Mouse (Mus musculus) intestine, embryonic 14.5 days (tissue): ENCODE results near the gene Fermt3. TPM values are rescaled to one million over a fixed set of nuclear protein-coding genes. Genes with fewer than 3 reads are reported as not detected.
A peak's percentile ranks its signal among the peaks of the same experiment; 100 is the strongest.

ENCODE experiments used
- ATAC-seq: fragments of 200-750 bp; cut with Nextera tagmentation; replicated peaks from 2 replicates; pipeline ENCODE4 v1.8.0; 2017; ENCODE audit warnings: low read depth, moderate number of reproducible peaks, moderate TSS enrichment, moderate library complexity; ENCODE audit not compliant: low FRiP score, low TSS enrichment
- DNase-seq: peaks from one replicate; pipeline ENCODE4 v3.0.0-alpha.2; 2018; ENCODE audit warnings: low spot score
- H3K27ac ChIP-seq: fragments of 300-500 bp; sonication (generic); 2 replicates; pipeline ENCODE4 v1.5.1; 2014; ENCODE audit warnings: low read depth, mild to moderate bottlenecking, control low read depth
- H3K27me3 ChIP-seq: fragments of 300-500 bp; sonication (generic); replicated peaks from 2 replicates; pipeline ENCODE4 v1.6.1; 2014; ENCODE audit warnings: low read length, control low read depth; ENCODE audit not compliant: control insufficient read depth, insufficient read depth
- H3K36me3 ChIP-seq: fragments of 300-500 bp; sonication (generic); 2 replicates; pipeline ENCODE4 v1.6.1; 2014; ENCODE audit warnings: low read length, control low read depth; ENCODE audit not compliant: control insufficient read depth, insufficient read depth
- H3K4me1 ChIP-seq: fragments of 300-500 bp; sonication (generic); replicated peaks from 2 replicates; pipeline ENCODE4 v1.6.1; 2014; ENCODE audit warnings: low read length, control low read depth, mixed read lengths; ENCODE audit not compliant: control insufficient read depth, insufficient read depth
- H3K4me2 ChIP-seq: fragments of 300-500 bp; sonication (generic); 2 replicates; pipeline ENCODE4 v1.6.1; 2014; ENCODE audit warnings: low read length
- H3K4me3 ChIP-seq: fragments of 300-500 bp; sonication (generic); 2 replicates; pipeline ENCODE4 v1.5.1; 2014; ENCODE audit warnings: low read depth, low read length, control low read depth, mixed read lengths
- H3K9ac ChIP-seq: fragments of 300-500 bp; sonication (generic); 2 replicates; pipeline ENCODE4 v1.6.1; 2014; ENCODE audit warnings: mild to moderate bottlenecking, low read length
- H3K9me3 ChIP-seq: fragments of 300-500 bp; sonication (generic); 2 replicates; pipeline ENCODE4 v1.6.1; 2016; ENCODE audit warnings: low read length, control low read depth; ENCODE audit not compliant: control insufficient read depth
- WGBS: fragments of 180-500 bp; shearing (Covaris S2); extraction: QIAGEN DNeasy Blood & Tissue Kit; methylation state at CpG from one replicate; pipeline ENCODE4 v1.1.7; 2014; 5-methylcytosine and 5-hydroxymethylcytosine counted together
- polyA plus RNA-seq: library from polyadenylated mRNA; unstranded; fragments of >200 nt; fragmentation: Nextera tagmentation; extraction: Ambion mirVana; gene quantifications from 2 replicates; pipeline ENCODE4 v1.2.1, GENCODE M21; 2014

Gene Fermt3
- polyA plus RNA-seq = 7.0 and 7.3 TPM in 2 replicates

DNA sequence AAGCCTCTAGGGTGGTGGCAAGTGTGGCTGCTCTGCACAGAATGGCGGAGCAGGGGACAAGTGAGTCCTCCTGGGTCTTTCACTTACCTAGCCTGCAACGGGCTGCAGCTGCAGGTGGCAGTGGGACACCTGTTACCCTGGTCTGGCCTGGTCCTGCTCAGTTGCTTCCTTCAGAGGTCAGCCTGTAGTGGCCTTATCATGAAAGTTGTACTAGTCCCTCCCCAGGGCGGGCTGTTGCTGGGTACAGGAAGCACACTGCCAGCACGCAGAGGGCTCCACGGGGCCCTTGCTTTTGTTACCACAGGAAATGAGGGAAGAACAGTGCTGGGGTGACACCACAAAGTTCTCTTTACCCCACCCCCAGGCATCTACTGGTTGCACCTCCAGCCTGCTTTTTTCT is at the start of gene Fermt3:
Gene Fermt3, minus strand, starts transcription at position 279 of the 400 bp plus-strand sequence.
- Histone ChIP-seq H3K9ac (no peak within 1 kb of the TSS), H3K27me3 (no peaks in the 10 kb centered on the region), H3K4me2 (no peak within 1 kb of the TSS), H3K4me1 (no peaks in the 10 kb centered on the region), H3K36me3 (peaks cover 58% of the 10 kb centered on the region), H3K9me3 (no peaks in the 10 kb centered on the region), H3K4me3 (no peak within 1 kb of the TSS), H3K27ac (no peak within 1 kb of the TSS)
- ATAC-seq (0 out of 2 replicates have a peak, but pooled peaks have one; percentile 28), DNase-seq (no peak)
- WGBS = 85% methylated on average over 5 of the region's 5 CpGs

DNA sequence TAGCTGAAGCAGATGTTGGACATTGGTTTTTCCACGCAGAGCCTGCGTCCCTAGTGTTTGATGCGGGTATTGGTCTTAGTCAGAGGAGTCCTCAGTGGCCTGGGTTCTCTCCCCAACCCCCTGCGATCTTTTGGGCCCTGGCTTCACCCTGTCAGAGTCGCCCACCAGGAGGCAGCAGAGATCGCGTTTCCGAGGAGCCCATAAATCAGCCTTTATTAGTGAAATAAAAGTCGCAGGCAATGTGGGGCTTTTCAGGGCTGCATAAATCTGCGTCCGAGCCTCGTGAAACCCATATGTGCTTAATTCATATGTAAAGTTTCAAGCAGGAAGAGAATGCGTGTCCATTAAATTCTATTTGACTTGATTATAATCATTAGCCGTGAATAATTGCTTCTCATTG is 48.9 kb upstream of the Fermt3 start:
- Histone ChIP-seq H3K9ac (no peak overlapping the region), H3K9me3 (no peaks in the 10 kb centered on the region), H3K27me3 (peaks cover 21% of the 10 kb centered on the region), H3K4me1 (peaks cover 37% of the 10 kb centered on the region), H3K36me3 (no peaks in the 10 kb centered on the region), H3K27ac (no peak overlapping the region), H3K4me2 (no peak overlapping the region), H3K4me3 (no peak overlapping the region)
- ATAC-seq (no peak; the same call in 1 of the 2 replicates), DNase-seq (peak; percentile 96)
- WGBS = 4% methylated on average over 14 of the region's 14 CpGs

DNA sequence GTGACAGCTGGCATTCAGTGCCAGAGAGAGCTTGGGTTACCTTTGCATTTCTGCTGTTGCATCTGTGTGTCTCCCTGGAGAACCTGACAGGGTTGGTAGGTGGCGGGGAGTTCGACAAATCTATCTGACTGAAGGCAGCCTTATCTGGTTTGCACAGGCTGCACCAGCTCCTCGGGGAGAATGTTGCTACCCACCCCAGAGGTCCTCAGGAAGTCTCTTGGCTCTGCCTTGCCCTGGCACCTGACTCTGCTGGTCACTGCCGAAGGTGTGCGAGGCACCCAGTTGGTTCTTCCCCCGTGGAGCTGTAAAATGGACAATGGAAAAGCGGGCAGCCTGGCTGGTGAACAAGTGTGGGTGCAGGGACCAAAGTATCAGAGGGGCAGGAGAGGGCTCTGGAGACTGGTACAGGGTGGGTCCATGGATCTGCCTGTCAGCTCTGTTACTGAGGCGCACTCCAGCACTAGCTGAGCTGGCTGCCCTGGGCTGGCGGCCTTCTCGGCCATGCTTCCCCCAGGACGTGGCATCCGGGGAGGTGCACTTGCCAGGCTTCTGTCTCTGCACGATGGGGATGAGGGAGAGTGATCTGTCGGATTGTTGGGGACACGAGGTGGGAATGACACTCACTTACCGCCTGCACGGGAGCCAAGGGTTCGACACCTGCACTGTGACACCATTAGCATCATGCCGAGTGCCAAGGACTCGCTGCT is 48.2 kb upstream of the Fermt3 start:
- H3K4me2 ChIP-seq = no peak overlapping the region
- H3K9ac ChIP-seq = no peak overlapping the region
- ATAC-seq = no peak
- H3K36me3 ChIP-seq = no peaks in the 10 kb centered on the region
- no peak overlapping the region for H3K4me3 ChIP-seq
- H3K27me3 ChIP-seq = peaks cover 21% of the 10 kb centered on the region
- no peak overlapping the region for H3K27ac ChIP-seq
- no peaks in the 10 kb centered on the region for H3K9me3 ChIP-seq
- DNase-seq = no peak
- H3K4me1 ChIP-seq = peaks cover 37% of the 10 kb centered on the region
- WGBS = 44% methylated on average over 20 of the region's 20 CpGs

DNA sequence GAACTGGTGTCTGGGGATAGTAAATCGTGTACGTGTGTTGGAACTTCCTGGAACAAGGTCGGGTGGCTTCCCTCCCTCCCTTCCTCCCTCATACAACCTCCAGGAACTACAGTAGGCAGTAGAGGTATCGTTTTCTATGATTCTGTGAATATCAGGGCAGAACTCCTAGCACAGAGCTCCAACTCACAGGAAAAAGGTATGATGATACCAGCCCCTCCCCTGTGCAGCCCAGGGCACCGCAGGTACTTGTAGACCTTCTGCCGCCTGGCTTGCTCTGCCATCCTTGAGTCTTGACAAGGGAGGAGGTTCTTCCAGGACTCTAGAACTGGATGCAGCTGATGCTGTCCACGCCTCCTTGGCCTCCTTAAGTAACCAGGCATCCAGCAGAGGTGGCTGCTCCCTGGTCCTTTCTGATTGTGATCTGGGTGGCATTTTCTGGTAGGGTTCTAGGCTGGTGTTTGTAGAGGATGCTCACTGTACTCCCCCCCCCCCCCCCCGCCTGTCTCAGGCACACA is 47.6 kb upstream of the Fermt3 start:
- Histone ChIP-seq H3K27ac (no peak overlapping the region; the same call in 1 of the 2 replicates), H3K9ac (no peak overlapping the region), H3K27me3 (peaks cover 21% of the 10 kb centered on the region), H3K4me3 (no peak overlapping the region), H3K36me3 (no peaks in the 10 kb centered on the region), H3K4me1 (peaks cover 37% of the 10 kb centered on the region), H3K4me2 (peak overlapping the region; percentile 22; the same call in 1 of the 2 replicates), H3K9me3 (no peaks in the 10 kb centered on the region)
- WGBS = 28% methylated on average over 7 of the region's 8 CpGs
- DNase-seq (no peak), ATAC-seq (no peak)

DNA sequence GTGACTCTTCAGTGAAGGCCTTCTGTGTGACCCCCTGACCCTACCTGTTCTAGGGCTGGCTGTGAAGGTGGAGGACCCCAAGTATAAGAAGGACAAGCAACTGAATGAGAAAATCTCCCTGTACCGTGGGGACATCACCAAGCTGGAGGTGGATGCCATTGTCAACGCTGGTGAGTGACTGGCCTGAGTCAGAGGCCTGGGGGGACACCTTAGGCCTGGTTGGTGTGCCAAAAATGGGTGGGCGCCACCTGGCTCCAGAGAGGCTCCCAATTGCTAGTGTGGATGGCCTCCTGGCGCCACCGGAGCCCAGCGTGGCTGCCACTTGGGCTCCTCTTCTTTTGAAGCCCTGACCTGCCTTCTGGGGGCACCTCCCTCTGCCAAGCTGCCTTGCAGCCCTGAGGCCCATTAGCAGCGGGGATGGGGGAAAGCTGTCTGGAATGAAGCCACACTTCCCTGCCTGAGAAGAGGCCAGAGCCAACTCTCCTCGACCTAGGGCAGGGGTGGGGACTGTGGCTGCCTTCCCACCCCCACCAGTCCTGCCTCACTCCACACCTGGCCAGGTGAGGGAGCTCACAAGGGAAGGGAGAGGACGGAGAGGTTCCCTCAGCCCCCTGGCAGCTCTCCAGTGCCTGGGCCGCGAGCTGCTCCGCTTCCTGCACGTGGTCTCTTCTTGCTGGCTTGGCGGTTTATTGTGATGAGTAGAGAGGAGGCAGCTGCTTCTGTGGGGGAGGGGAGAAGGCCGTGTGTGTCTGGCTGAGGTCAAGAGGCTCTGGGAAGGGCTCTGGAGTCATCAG is 47.0 kb upstream of the Fermt3 start:
- no peaks in the 10 kb centered on the region for H3K9me3 ChIP-seq
- H3K9ac ChIP-seq = no peak overlapping the region
- no peak overlapping the region for H3K4me3 ChIP-seq
- no peaks in the 10 kb centered on the region for H3K36me3 ChIP-seq
- H3K4me1 ChIP-seq = peaks cover 37% of the 10 kb centered on the region
- ATAC-seq = no peak
- peak overlapping the region; percentile 65 for H3K27ac ChIP-seq
- no peak for DNase-seq
- H3K4me2 ChIP-seq = peak overlapping the region; percentile 22; the same call in 1 of the 2 replicates
- H3K27me3 ChIP-seq = peaks cover 21% of the 10 kb centered on the region
- WGBS = 37% methylated on average over 15 of the region's 15 CpGs

DNA sequence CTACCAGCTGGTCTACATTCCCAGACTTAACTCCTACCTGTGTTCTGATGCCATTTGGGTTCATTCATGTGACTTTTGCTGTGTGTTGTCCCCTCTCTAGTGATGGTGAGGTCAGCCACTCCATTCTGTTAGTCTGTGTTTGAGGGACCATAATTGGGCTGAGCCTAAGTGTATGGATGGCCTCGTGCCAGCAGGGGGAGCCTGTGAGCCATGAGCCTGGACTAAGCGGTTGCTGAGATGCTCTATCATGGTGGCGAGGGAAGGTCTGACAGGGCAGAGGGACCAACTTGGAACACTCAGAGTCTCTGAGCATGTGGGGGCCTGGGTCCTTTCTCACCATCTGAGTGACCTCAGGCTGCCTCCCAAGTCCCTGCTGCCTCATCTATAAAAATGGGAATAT is 45.3 kb upstream of the Fermt3 start:
- no peak overlapping the region for H3K4me2 ChIP-seq
- no peak overlapping the region for H3K4me3 ChIP-seq
- no peak overlapping the region for H3K27ac ChIP-seq
- ATAC-seq (peak; percentile 73), DNase-seq (peak; percentile 94)
- peaks cover 18% of the 10 kb centered on the region for H3K27me3 ChIP-seq
- H3K9me3 ChIP-seq = no peaks in the 10 kb centered on the region
- no peak overlapping the region for H3K9ac ChIP-seq
- 3% methylated on average over 3 of the region's 3 CpGs for WGBS
- no peaks in the 10 kb centered on the region for H3K36me3 ChIP-seq
- peaks cover 26% of the 10 kb centered on the region for H3K4me1 ChIP-seq

DNA sequence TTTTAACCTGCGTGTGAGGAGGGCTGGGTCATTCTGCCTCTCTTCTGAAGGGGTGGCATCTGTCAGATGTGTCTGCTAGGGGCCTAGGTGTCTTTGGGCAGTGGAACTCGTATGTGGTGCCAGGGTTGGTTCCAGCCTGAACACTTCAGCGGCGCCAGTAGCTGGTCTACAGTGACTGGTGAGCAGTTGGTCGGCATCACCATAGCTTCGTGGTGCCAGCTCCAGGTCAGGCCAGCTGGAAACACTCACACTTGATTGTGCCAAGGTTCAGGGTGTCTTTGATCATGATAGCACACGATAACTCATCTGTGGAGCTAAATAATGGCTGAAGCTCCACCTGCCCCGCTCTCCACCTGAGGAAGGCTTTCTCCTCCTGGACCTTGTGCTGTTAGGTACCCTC is 43.6 kb upstream of the Fermt3 start:
- WGBS = 87% methylated on average over 8 of the region's 8 CpGs
- Histone ChIP-seq H3K4me1 (peaks cover 20% of the 10 kb centered on the region), H3K27me3 (peaks cover 12% of the 10 kb centered on the region; the same call in 1 of the 2 replicates), H3K4me3 (no peak overlapping the region), H3K27ac (no peak overlapping the region), H3K4me2 (no peak overlapping the region), H3K9me3 (no peaks in the 10 kb centered on the region), H3K9ac (no peak overlapping the region), H3K36me3 (no peaks in the 10 kb centered on the region)
- ATAC-seq (no peak), DNase-seq (no peak)

DNA sequence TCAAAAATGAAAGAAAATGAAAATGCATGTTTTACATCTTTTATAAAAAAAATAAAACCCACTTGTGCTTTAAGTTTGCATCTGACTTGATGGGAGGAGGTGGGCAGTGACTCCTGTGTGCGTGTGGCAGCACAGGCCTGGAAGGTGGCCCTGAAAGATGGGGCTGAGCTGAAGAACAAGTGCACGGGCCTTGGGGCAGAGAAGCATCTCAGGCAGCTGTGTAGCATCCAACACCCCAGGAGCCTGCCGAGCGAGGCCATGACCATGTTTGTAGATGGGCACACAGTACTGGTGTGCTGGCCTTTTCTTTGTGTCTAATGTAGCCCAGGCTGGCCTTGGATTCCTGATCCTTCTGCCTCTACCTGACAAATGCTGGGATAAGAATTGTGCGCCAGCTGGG is 42.8 kb upstream of the Fermt3 start:
- Histone ChIP-seq H3K27me3 (peaks cover 9% of the 10 kb centered on the region), H3K4me1 (peaks cover 27% of the 10 kb centered on the region), H3K27ac (no peak overlapping the region), H3K9ac (no peak overlapping the region), H3K4me3 (no peak overlapping the region), H3K4me2 (no peak overlapping the region), H3K9me3 (no peaks in the 10 kb centered on the region), H3K36me3 (no peaks in the 10 kb centered on the region)
- 87% methylated on average over 5 of the region's 5 CpGs for WGBS
- ATAC-seq (no peak), DNase-seq (no peak)
